Mouse (Mus musculus): ENCODE measurements around the gene Mapk10. TPM values are rescaled to one million over a fixed set of nuclear protein-coding genes. Genes with fewer than 3 reads are reported as not detected.

Mapk10 gene
- polyA plus RNA-seq, 1 experiment from 2014 or later, result 0.86 TPM

- Histone ChIP-seq H3K36me3 (ENCODE audit: control insufficient read depth, insufficient read depth, low read length) (no peaks in the 10 kb centered on the region), H3K9me3 (replicated peaks; ENCODE audit: control insufficient read depth, low read length) (no peaks in the 10 kb centered on the region), H3K4me3 (ENCODE audit: low read depth, low read length) (no peak overlapping the region), H3K27me3 (ENCODE audit: control insufficient read depth, insufficient read depth, low read length) (no peaks in the 10 kb centered on the region), H3K4me1 (ENCODE audit: control insufficient read depth, insufficient read depth, low read length) (no peaks in the 10 kb centered on the region), H3K4me2 (no peak overlapping the region), H3K9ac (ENCODE audit: low read depth, low read length) (no peak overlapping the region), H3K27ac (ENCODE audit: low read depth, low read length) (no peak overlapping the region)
- ATAC-seq (replicated peaks; ENCODE audit: insufficient number of reproducible peaks, low FRiP score, low TSS enrichment), result no peak
- WGBS (ENCODE audit: insufficient replicate concordance), result 81% methylated on average over 12 of the region's 12 CpGs
Observed at GRCm38 (mm10) chr5:102904066-102904465, 307.1 kb downstream of the Mapk10 start.

- Histone ChIP-seq H3K27me3 (ENCODE audit: control insufficient read depth, insufficient read depth, low read length) (no peaks in the 10 kb centered on the region), H3K4me1 (ENCODE audit: control insufficient read depth, insufficient read depth, low read length) (no peaks in the 10 kb centered on the region), H3K4me2 (no peak overlapping the region), H3K4me3 (ENCODE audit: low read depth, low read length) (no peak overlapping the region), H3K9me3 (replicated peaks; ENCODE audit: control insufficient read depth, low read length) (no peaks in the 10 kb centered on the region), H3K9ac (ENCODE audit: low read depth, low read length) (no peak overlapping the region), H3K36me3 (ENCODE audit: control insufficient read depth, insufficient read depth, low read length) (no peaks in the 10 kb centered on the region), H3K27ac (ENCODE audit: low read depth, low read length) (no peak overlapping the region)
- WGBS (ENCODE audit: insufficient replicate concordance), result 85% methylated on average over 9 of the region's 9 CpGs
- ATAC-seq (replicated peaks; ENCODE audit: insufficient number of reproducible peaks, low FRiP score, low TSS enrichment), result no peak
Observed at GRCm38 (mm10) chr5:102903487-102903886, 307.6 kb downstream of the Mapk10 start.

- Histone ChIP-seq H3K27me3 (ENCODE audit: control insufficient read depth, insufficient read depth, low read length) (no peaks in the 10 kb centered on the region), H3K27ac (ENCODE audit: low read depth, low read length) (no peak overlapping the region), H3K4me2 (no peak overlapping the region), H3K9me3 (replicated peaks; ENCODE audit: control insufficient read depth, low read length) (no peaks in the 10 kb centered on the region), H3K9ac (ENCODE audit: low read depth, low read length) (no peak overlapping the region), H3K4me1 (ENCODE audit: control insufficient read depth, insufficient read depth, low read length) (no peaks in the 10 kb centered on the region), H3K4me3 (ENCODE audit: low read depth, low read length) (no peak overlapping the region), H3K36me3 (ENCODE audit: control insufficient read depth, insufficient read depth, low read length) (no peaks in the 10 kb centered on the region)
- no peak for ATAC-seq (replicated peaks; ENCODE audit: insufficient number of reproducible peaks, low FRiP score, low TSS enrichment)
- 72% methylated on average over 5 of the region's 5 CpGs for WGBS (ENCODE audit: insufficient replicate concordance)
Observed at GRCm38 (mm10) chr5:102901176-102901575, 310.0 kb downstream of the Mapk10 start.

GRCm38 (mm10) chr5:102899680-102900215 is 311.4 kb downstream of the Mapk10 start:
- Histone ChIP-seq H3K4me1 (ENCODE audit: control insufficient read depth, insufficient read depth, low read length) (no peaks in the 10 kb centered on the region), H3K27me3 (ENCODE audit: control insufficient read depth, insufficient read depth, low read length) (no peaks in the 10 kb centered on the region), H3K9ac (ENCODE audit: low read depth, low read length) (no peak overlapping the region), H3K4me2 (no peak overlapping the region), H3K36me3 (ENCODE audit: control insufficient read depth, insufficient read depth, low read length) (no peaks in the 10 kb centered on the region), H3K9me3 (replicated peaks; ENCODE audit: control insufficient read depth, low read length) (no peaks in the 10 kb centered on the region), H3K27ac (ENCODE audit: low read depth, low read length) (no peak overlapping the region), H3K4me3 (ENCODE audit: low read depth, low read length) (no peak overlapping the region)
- ATAC-seq (replicated peaks; ENCODE audit: insufficient number of reproducible peaks, low FRiP score, low TSS enrichment), result no peak
- 67% methylated on average over 6 of the region's 6 CpGs for WGBS (ENCODE audit: insufficient replicate concordance)

GRCm38 (mm10) chr5:102898301-102898700 is 312.8 kb downstream of the Mapk10 start:
- no peak overlapping the region for H3K27ac ChIP-seq (ENCODE audit: low read depth, low read length)
- H3K9me3 ChIP-seq (replicated peaks; ENCODE audit: control insufficient read depth, low read length), result no peaks in the 10 kb centered on the region
- no peak for ATAC-seq (replicated peaks; ENCODE audit: insufficient number of reproducible peaks, low FRiP score, low TSS enrichment)
- H3K9ac ChIP-seq (ENCODE audit: low read depth, low read length), result no peak overlapping the region
- H3K4me3 ChIP-seq (ENCODE audit: low read depth, low read length), result no peak overlapping the region
- H3K4me2 ChIP-seq, result no peak overlapping the region
- 91% methylated on average over 4 of the region's 4 CpGs for WGBS (ENCODE audit: insufficient replicate concordance)
- H3K27me3 ChIP-seq (ENCODE audit: control insufficient read depth, insufficient read depth, low read length), result no peaks in the 10 kb centered on the region
- no peaks in the 10 kb centered on the region for H3K4me1 ChIP-seq (ENCODE audit: control insufficient read depth, insufficient read depth, low read length)
- no peaks in the 10 kb centered on the region for H3K36me3 ChIP-seq (ENCODE audit: control insufficient read depth, insufficient read depth, low read length)

- H3K27ac ChIP-seq (ENCODE audit: low read depth, low read length), result no peak overlapping the region
- no peak overlapping the region for H3K9ac ChIP-seq (ENCODE audit: low read depth, low read length)
- no peak overlapping the region for H3K4me3 ChIP-seq (ENCODE audit: low read depth, low read length)
- 92% methylated on average over 11 of the region's 11 CpGs for WGBS (ENCODE audit: insufficient replicate concordance)
- H3K4me2 ChIP-seq, result no peak overlapping the region
- H3K9me3 ChIP-seq (replicated peaks; ENCODE audit: control insufficient read depth, low read length), result no peaks in the 10 kb centered on the region
- H3K36me3 ChIP-seq (ENCODE audit: control insufficient read depth, insufficient read depth, low read length), result no peaks in the 10 kb centered on the region
- H3K27me3 ChIP-seq (ENCODE audit: control insufficient read depth, insufficient read depth, low read length), result no peaks in the 10 kb centered on the region
- H3K4me1 ChIP-seq (ENCODE audit: control insufficient read depth, insufficient read depth, low read length), result no peaks in the 10 kb centered on the region
- ATAC-seq (replicated peaks; ENCODE audit: insufficient number of reproducible peaks, low FRiP score, low TSS enrichment), result no peak
Observed at GRCm38 (mm10) chr5:102892226-102892625, 318.9 kb downstream of the Mapk10 start.

- H3K4me1 ChIP-seq (ENCODE audit: control insufficient read depth, insufficient read depth, low read length), result no peaks in the 10 kb centered on the region
- H3K36me3 ChIP-seq (ENCODE audit: control insufficient read depth, insufficient read depth, low read length), result no peaks in the 10 kb centered on the region
- H3K4me2 ChIP-seq, result no peak overlapping the region
- no peak overlapping the region for H3K27ac ChIP-seq (ENCODE audit: low read depth, low read length)
- ATAC-seq (replicated peaks; ENCODE audit: insufficient number of reproducible peaks, low FRiP score, low TSS enrichment), result no peak
- H3K27me3 ChIP-seq (ENCODE audit: control insufficient read depth, insufficient read depth, low read length), result no peaks in the 10 kb centered on the region
- no peak overlapping the region for H3K9ac ChIP-seq (ENCODE audit: low read depth, low read length)
- no peaks in the 10 kb centered on the region for H3K9me3 ChIP-seq (replicated peaks; ENCODE audit: control insufficient read depth, low read length)
- H3K4me3 ChIP-seq (ENCODE audit: low read depth, low read length), result no peak overlapping the region
- 79% methylated on average over 2 of the region's 2 CpGs for WGBS (ENCODE audit: insufficient replicate concordance)
Observed at GRCm38 (mm10) chr5:102889163-102889488, 322.0 kb downstream of the Mapk10 start.

GRCm38 (mm10) chr5:102888482-102889162 is 322.5 kb downstream of the Mapk10 start:
- no peak overlapping the region for H3K9ac ChIP-seq (ENCODE audit: low read depth, low read length)
- no peaks in the 10 kb centered on the region for H3K9me3 ChIP-seq (replicated peaks; ENCODE audit: control insufficient read depth, low read length)
- H3K27me3 ChIP-seq (ENCODE audit: control insufficient read depth, insufficient read depth, low read length), result no peaks in the 10 kb centered on the region
- 78% methylated on average over 14 of the region's 14 CpGs for WGBS (ENCODE audit: insufficient replicate concordance)
- no peak overlapping the region for H3K27ac ChIP-seq (ENCODE audit: low read depth, low read length)
- no peaks in the 10 kb centered on the region for H3K4me1 ChIP-seq (ENCODE audit: control insufficient read depth, insufficient read depth, low read length)
- H3K4me3 ChIP-seq (ENCODE audit: low read depth, low read length), result no peak overlapping the region
- H3K4me2 ChIP-seq, result no peak overlapping the region
- H3K36me3 ChIP-seq (ENCODE audit: control insufficient read depth, insufficient read depth, low read length), result no peaks in the 10 kb centered on the region
- no peak for ATAC-seq (replicated peaks; ENCODE audit: insufficient number of reproducible peaks, low FRiP score, low TSS enrichment)

- Histone ChIP-seq H3K9me3 (replicated peaks; ENCODE audit: control insufficient read depth, low read length) (no peaks in the 10 kb centered on the region), H3K4me1 (ENCODE audit: control insufficient read depth, insufficient read depth, low read length) (no peaks in the 10 kb centered on the region), H3K27me3 (ENCODE audit: control insufficient read depth, insufficient read depth, low read length) (no peaks in the 10 kb centered on the region), H3K4me3 (ENCODE audit: low read depth, low read length) (no peak overlapping the region), H3K36me3 (ENCODE audit: control insufficient read depth, insufficient read depth, low read length) (no peaks in the 10 kb centered on the region), H3K27ac (ENCODE audit: low read depth, low read length) (no peak overlapping the region), H3K4me2 (peak overlapping the region; percentile 20; the same call in 1 of the 2 replicates), H3K9ac (ENCODE audit: low read depth, low read length) (no peak overlapping the region)
- ATAC-seq (replicated peaks; ENCODE audit: insufficient number of reproducible peaks, low FRiP score, low TSS enrichment), result no peak
- WGBS (ENCODE audit: insufficient replicate concordance), result 52% methylated on average over 16 of the region's 16 CpGs
Observed at GRCm38 (mm10) chr5:102875628-102876027, 335.5 kb downstream of the Mapk10 start.

All from heart, embryonic 11.5 days (tissue).